Mouse (Mus musculus) limb, embryonic 15.5 days (tissue): Measurements from ENCODE around the gene Stard3. TPM values are rescaled to one million over a fixed set of nuclear protein-coding genes. Genes with fewer than 3 reads are reported as not detected.

ENCODE experiments used
- ATAC-seq: fragments of 200-750 bp; cut with Nextera tagmentation; 2 replicates; pipeline ENCODE4 v1.8.0; 2017; ENCODE audit warnings: low read depth, moderate TSS enrichment; ENCODE audit not compliant: insufficient number of reproducible peaks, low FRiP score, low TSS enrichment
- H3K27ac ChIP-seq: fragments of 300-500 bp; sonication (generic); 2 replicates; pipeline ENCODE4 v1.5.1; 2015; ENCODE audit warnings: moderate library complexity, mild to moderate bottlenecking, inconsistent platforms
- H3K27me3 ChIP-seq: fragments of 300-500 bp; sonication (generic); 2 replicates; pipeline ENCODE4 v1.6.1; 2015; ENCODE audit warnings: inconsistent platforms
- H3K36me3 ChIP-seq: fragments of 300-500 bp; sonication (generic); 2 replicates; pipeline ENCODE4 v1.6.1; 2015; ENCODE audit warnings: inconsistent platforms
- H3K4me1 ChIP-seq: fragments of 300-500 bp; sonication (generic); 2 replicates; pipeline ENCODE4 v1.6.1; 2015; ENCODE audit warnings: inconsistent platforms
- H3K4me2 ChIP-seq: fragments of 300-500 bp; sonication (generic); 2 replicates; pipeline ENCODE4 v1.6.1; 2015; ENCODE audit warnings: mild to moderate bottlenecking, inconsistent platforms
- H3K4me3 ChIP-seq: fragments of 300-500 bp; sonication (generic); 2 replicates; pipeline ENCODE4 v1.5.1; 2015; ENCODE audit warnings: mild to moderate bottlenecking, inconsistent platforms
- H3K9ac ChIP-seq: fragments of 300-500 bp; sonication (generic); 2 replicates; pipeline ENCODE4 v1.6.1; 2015; ENCODE audit warnings: inconsistent platforms
- H3K9me3 ChIP-seq: fragments of 300-500 bp; sonication (generic); 2 replicates; pipeline ENCODE4 v1.6.1; 2016; ENCODE audit warnings: inconsistent platforms
- WGBS: fragments of 180-500 bp; shearing (Covaris S2); methylation state at CpG from one replicate; pipeline ENCODE4 v1.1.7; 2015; 5-methylcytosine and 5-hydroxymethylcytosine counted together
- polyA plus RNA-seq: library from polyadenylated mRNA; unstranded; fragments of >200 nt; fragmentation: Nextera tagmentation; extraction: Ambion mirVana; gene quantifications from 2 replicates; pipeline ENCODE4 v1.2.1, GENCODE M21; 2015

Gene Stard3
- polyA plus RNA-seq, 1 experiment from 2014 or later = 36.6 TPM

DNA sequence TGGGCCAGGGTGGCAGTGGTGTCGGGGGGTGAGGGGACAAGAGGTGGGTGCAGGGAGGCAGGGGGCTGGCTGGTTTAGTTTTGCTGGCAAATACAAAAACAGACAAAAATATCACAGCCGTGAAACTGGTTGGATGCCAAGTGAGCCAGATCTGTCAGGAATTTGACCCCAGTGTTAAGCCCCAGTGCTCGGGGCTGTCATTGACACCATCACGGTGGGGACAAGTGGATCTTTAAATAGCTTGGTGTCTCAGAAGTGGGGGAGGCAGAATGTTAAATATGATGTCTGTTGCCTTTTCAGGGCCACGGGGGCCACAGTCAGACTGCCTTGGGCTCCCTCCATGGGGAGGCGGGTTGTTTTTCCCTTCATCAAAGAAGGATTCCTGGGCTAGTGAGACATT is 36.1 kb downstream of the Stard3 start:
- Histone ChIP-seq H3K4me1 (peaks cover 29% of the 10 kb centered on the region), H3K4me2 (no peak overlapping the region), H3K9me3 (no peaks in the 10 kb centered on the region), H3K27me3 (peaks cover 22% of the 10 kb centered on the region), H3K27ac (peak overlapping the region; percentile 78; the same call in 1 of the 2 replicates), H3K4me3 (no peak overlapping the region), H3K36me3 (peaks cover 10% of the 10 kb centered on the region), H3K9ac (no peak overlapping the region)
- 44% methylated on average over 6 of the region's 6 CpGs for WGBS
- no peak for ATAC-seq

GRCm38 (mm10) chr11:98395041-98395440 is 36.9 kb downstream of the Stard3 start:
- WGBS = 55% methylated on average over 4 of the region's 4 CpGs
- Histone ChIP-seq H3K9me3 (no peaks in the 10 kb centered on the region), H3K36me3 (peaks cover 10% of the 10 kb centered on the region), H3K27ac (peak overlapping the region; percentile 28), H3K4me2 (no peak overlapping the region), H3K4me1 (peaks cover 35% of the 10 kb centered on the region), H3K9ac (no peak overlapping the region), H3K27me3 (peaks cover 19% of the 10 kb centered on the region), H3K4me3 (no peak overlapping the region)
- no peak for ATAC-seq

DNA sequence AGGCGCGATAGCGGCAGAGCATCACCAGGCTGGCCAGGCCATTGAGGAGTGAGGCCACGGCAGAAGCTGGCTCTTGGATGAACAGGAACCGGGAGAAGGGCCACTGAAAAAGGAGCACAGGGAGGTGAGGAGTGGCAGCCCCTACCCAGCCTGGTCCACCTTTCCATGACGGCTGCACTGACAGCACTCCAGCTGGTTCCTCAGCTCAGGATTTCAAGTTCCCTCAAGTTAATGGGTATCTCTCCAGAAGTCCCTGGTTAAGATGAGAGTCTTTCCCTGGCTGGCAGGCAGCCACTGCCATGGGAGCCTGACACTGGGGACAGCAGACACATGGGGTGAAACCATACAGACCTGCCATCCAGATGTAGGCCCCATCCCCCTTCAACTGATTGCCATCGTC is 39.8 kb downstream of the Stard3 start:
- 90% methylated on average over 7 of the region's 7 CpGs for WGBS
- Histone ChIP-seq H3K27me3 (no peaks in the 10 kb centered on the region), H3K9me3 (no peaks in the 10 kb centered on the region), H3K4me1 (peaks cover 31% of the 10 kb centered on the region), H3K4me2 (no peak overlapping the region), H3K9ac (no peak overlapping the region), H3K36me3 (peaks cover 10% of the 10 kb centered on the region), H3K4me3 (no peak overlapping the region), H3K27ac (no peak overlapping the region)
- ATAC-seq = no peak

GRCm38 (mm10) chr11:98400161-98400726 is 42.1 kb downstream of the Stard3 start, which contains the start of gene Pgap3:
Gene Pgap3, minus strand, starts transcription at chr11:98400490.
- peaks cover 13% of the 10 kb centered on the region for H3K4me1 ChIP-seq
- peak within 1 kb of the TSS; percentile 79 for H3K4me3 ChIP-seq
- ATAC-seq = peak; percentile 88
- H3K27ac ChIP-seq = peak within 1 kb of the TSS; percentile 97
- no peaks in the 10 kb centered on the region for H3K27me3 ChIP-seq
- H3K4me2 ChIP-seq = peak within 1 kb of the TSS; percentile 67
- peak within 1 kb of the TSS; percentile 63 for H3K9ac ChIP-seq
- H3K9me3 ChIP-seq = no peaks in the 10 kb centered on the region
- peaks cover 10% of the 10 kb centered on the region for H3K36me3 ChIP-seq
- WGBS = under 1% methylated on average over 40 of the region's 40 CpGs

DNA sequence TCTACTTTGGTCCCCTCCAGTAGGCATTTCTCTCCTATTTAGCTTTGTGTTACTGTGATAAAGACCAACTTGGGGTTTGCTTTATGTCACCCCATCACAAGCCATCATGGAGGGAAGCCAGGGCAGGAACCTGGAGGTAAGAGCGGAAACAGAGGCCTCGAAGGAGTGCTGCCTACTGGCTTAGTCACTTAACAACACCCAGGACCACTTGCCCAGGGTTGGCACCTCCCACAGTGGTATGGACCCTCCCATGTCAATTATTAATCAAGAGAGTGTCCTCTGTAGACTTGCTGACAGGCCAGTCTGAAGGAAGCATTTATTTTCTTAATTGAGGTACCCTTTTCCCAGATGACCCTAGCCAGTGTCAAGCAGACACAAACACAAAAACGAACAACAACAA is 42.6 kb downstream of the Stard3 start:
- Histone ChIP-seq H3K36me3 (peaks cover 10% of the 10 kb centered on the region), H3K4me2 (peak overlapping the region; percentile 67), H3K4me3 (peak overlapping the region; percentile 79), H3K27me3 (no peaks in the 10 kb centered on the region), H3K27ac (peak overlapping the region; percentile 97), H3K4me1 (peaks cover 12% of the 10 kb centered on the region), H3K9ac (0 out of 2 replicates have a peak overlapping the region, but pooled peaks have one; percentile 63), H3K9me3 (no peaks in the 10 kb centered on the region)
- ATAC-seq = no peak
- WGBS = 58% methylated on average over 3 of the region's 3 CpGs

- peaks cover 19% of the 10 kb centered on the region for H3K4me1 ChIP-seq
- H3K9ac ChIP-seq = no peak overlapping the region
- no peaks in the 10 kb centered on the region for H3K36me3 ChIP-seq
- H3K4me2 ChIP-seq = no peak overlapping the region
- ATAC-seq = no peak
- whole genome bisulfite sequencing = 62% methylated on average over 6 of the region's 6 CpGs
- H3K4me3 ChIP-seq = no peak overlapping the region
- H3K27ac ChIP-seq = no peak overlapping the region
- no peaks in the 10 kb centered on the region for H3K27me3 ChIP-seq
- no peaks in the 10 kb centered on the region for H3K9me3 ChIP-seq
These were observed 48.5 kb downstream of the Stard3 start for GRCm38 (mm10) chr11:98406621-98407020.

- Histone ChIP-seq H3K9ac (no peak overlapping the region), H3K4me1 (peaks cover 30% of the 10 kb centered on the region), H3K27ac (peak overlapping the region; percentile 63), H3K27me3 (no peaks in the 10 kb centered on the region), H3K9me3 (no peaks in the 10 kb centered on the region), H3K4me3 (peak overlapping the region; percentile 8), H3K36me3 (no peaks in the 10 kb centered on the region), H3K4me2 (peak overlapping the region; percentile 34)
- 64% methylated on average over 8 of the region's 8 CpGs for WGBS
- ATAC-seq = no peak
These were observed 50.7 kb downstream of the Stard3 start for GRCm38 (mm10) chr11:98408872-98409271.

DNA sequence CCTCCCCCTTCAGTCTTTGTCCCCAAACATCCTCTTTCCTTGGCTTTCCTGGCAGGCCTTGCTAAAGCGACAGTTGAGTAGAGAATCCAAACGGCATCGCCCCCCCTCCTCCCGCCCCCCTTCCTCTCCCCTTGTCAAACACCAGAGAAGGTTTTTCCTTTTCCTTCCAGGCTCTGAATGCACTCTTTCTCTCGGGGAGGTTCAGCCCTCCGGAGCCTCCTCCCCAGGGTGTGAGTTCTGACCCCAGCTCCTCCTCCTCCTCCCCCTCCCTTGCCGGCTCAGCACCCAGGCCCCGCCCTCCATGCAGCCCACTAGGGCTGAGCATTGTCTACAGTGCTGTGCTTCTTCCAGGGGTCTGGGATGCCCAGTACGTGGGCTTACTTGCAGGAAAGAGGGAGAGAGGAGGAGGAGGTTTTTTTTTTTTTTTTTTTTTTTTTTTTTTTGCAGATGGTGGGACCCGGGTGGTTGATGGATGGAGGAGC is 51.2 kb downstream of the Stard3 start:
- H3K27me3 ChIP-seq = no peaks in the 10 kb centered on the region
- H3K4me2 ChIP-seq = peak overlapping the region; percentile 34
- no peaks in the 10 kb centered on the region for H3K36me3 ChIP-seq
- H3K27ac ChIP-seq = peak overlapping the region; percentile 63
- 4% methylated on average over 10 of the region's 10 CpGs for WGBS
- H3K4me1 ChIP-seq = peaks cover 35% of the 10 kb centered on the region
- ATAC-seq = no peak
- H3K9me3 ChIP-seq = no peaks in the 10 kb centered on the region
- H3K4me3 ChIP-seq = peak overlapping the region; percentile 8
- no peak overlapping the region for H3K9ac ChIP-seq

- peak within 1 kb of the TSS; percentile 99 for H3K27ac ChIP-seq
- H3K27me3 ChIP-seq = no peaks in the 10 kb centered on the region
- H3K9ac ChIP-seq = peak within 1 kb of the TSS; percentile 93
- no peaks in the 10 kb centered on the region for H3K9me3 ChIP-seq
- H3K4me2 ChIP-seq = peak within 1 kb of the TSS; percentile 63
- under 1% methylated on average over 38 of the region's 49 CpGs for WGBS
- H3K4me3 ChIP-seq = peak within 1 kb of the TSS; percentile 98
- H3K4me1 ChIP-seq = peaks cover 59% of the 10 kb centered on the region
- ATAC-seq = peak; percentile 88
- no peaks in the 10 kb centered on the region for H3K36me3 ChIP-seq
These were observed 54.2 kb downstream of the Stard3 start, which contains the start of gene Erbb2 for GRCm38 (mm10) chr11:98412273-98412796. Gene Erbb2, plus strand, starts transcription at chr11:98412470.

GRCm38 (mm10) chr11:98412797-98413301 is 54.7 kb downstream of the Stard3 start:
- H3K4me2 ChIP-seq = peak overlapping the region; percentile 63
- H3K9ac ChIP-seq = peak overlapping the region; percentile 93
- peaks cover 59% of the 10 kb centered on the region for H3K4me1 ChIP-seq
- no peaks in the 10 kb centered on the region for H3K9me3 ChIP-seq
- H3K27ac ChIP-seq = peak overlapping the region; percentile 99
- no peaks in the 10 kb centered on the region for H3K36me3 ChIP-seq
- WGBS = under 1% methylated on average over 40 of the region's 40 CpGs
- ATAC-seq = peak; percentile 53; the same call in 1 of the 2 replicates
- peak overlapping the region; percentile 98 for H3K4me3 ChIP-seq
- no peaks in the 10 kb centered on the region for H3K27me3 ChIP-seq

GRCm38 (mm10) chr11:98413731-98414130 is 55.6 kb downstream of the Stard3 start:
- WGBS = 13% methylated on average over 7 of the region's 7 CpGs
- Histone ChIP-seq H3K27ac (peak overlapping the region; percentile 60), H3K27me3 (no peaks in the 10 kb centered on the region), H3K36me3 (no peaks in the 10 kb centered on the region), H3K4me1 (peaks cover 66% of the 10 kb centered on the region), H3K4me3 (peak overlapping the region; percentile 98), H3K9me3 (no peaks in the 10 kb centered on the region), H3K9ac (peak overlapping the region; percentile 93), H3K4me2 (peak overlapping the region; percentile 63)
- ATAC-seq = no peak

- Histone ChIP-seq H3K27me3 (no peaks in the 10 kb centered on the region), H3K4me3 (peak overlapping the region; percentile 98), H3K4me2 (peak overlapping the region; percentile 63), H3K27ac (0 out of 2 replicates have a peak overlapping the region, but pooled peaks have one; percentile 33), H3K36me3 (no peaks in the 10 kb centered on the region; the same call in 1 of the 2 replicates), H3K4me1 (peaks cover 66% of the 10 kb centered on the region), H3K9me3 (no peaks in the 10 kb centered on the region), H3K9ac (peak overlapping the region; percentile 93; the same call in 1 of the 2 replicates)
- 30% methylated on average over 2 of the region's 2 CpGs for WGBS
- ATAC-seq = no peak
These were observed 56.0 kb downstream of the Stard3 start for GRCm38 (mm10) chr11:98414162-98414561.
